Mouse (Mus musculus): ENCODE measurements around the gene Aldh3a2. TPM values are rescaled to one million over a fixed set of nuclear protein-coding genes. Genes with fewer than 3 reads are reported as not detected.

Aldh3a2 gene
- total and polyA plus RNA-seq, 3 experiments = 11.0 to 15.0 TPM; not detected in 1

DNA sequence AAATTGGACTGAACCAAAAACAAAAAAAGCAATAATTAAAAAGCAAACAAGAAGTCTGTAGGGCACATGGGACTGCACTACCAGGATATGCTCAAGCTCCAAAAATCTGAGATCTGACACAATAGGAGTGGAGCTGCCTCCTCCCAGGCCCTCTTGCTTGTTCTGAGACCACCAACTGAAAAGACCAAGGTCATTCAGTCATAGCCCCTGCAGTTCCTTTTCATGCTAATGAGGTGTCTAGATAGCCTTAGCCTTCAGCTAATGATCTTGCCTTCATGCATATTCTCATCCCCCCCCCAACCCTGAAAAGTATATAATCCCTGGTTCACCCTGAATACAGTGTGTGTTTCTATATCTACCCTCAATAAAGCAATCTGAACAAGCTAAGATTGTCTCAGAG lies 85.6 kb downstream of the Aldh3a2 start:
- Histone ChIP-seq H3K9ac (ENCODE audit: control insufficient read depth, low read depth, low read length, poor library complexity, severe bottlenecking) (no peak overlapping the region), H3K4me3 (ENCODE audit: control insufficient read depth in 1 of 2, insufficient read depth in 1 of 2, low read depth in 2 of 2, low read length in 2 of 2) (no peak overlapping the region), H3K4me1 (ENCODE audit: control insufficient read depth in 1 of 2, insufficient read depth in 2 of 2, low read length in 2 of 2) (peaks cover 3 to 7% of the 10 kb centered on the region in 2 experiments; a peak in 2 of 4 replicates), H3K79me2 (ENCODE audit: control insufficient read depth, insufficient read depth, low read length, poor library complexity) (no peaks in the 10 kb centered on the region), H3K27me3 (ENCODE audit: control insufficient read depth in 1 of 2, insufficient read depth in 2 of 2, low read length in 2 of 2) (no peaks in the 10 kb centered on the region; a peak in 1 of 4 replicates), H3K36me3 (ENCODE audit: control insufficient read depth in 1 of 2, insufficient read depth in 2 of 2, low read length in 2 of 2) (peaks cover 0 to 5% of the 10 kb centered on the region in 2 experiments; a peak in 2 of 4 replicates), H3K27ac (ENCODE audit: control insufficient read depth, low read depth, low read length) (no peak overlapping the region), H3K9me3 (replicated peaks; ENCODE audit: insufficient read depth, low read length) (no peaks in the 10 kb centered on the region)
- DNase-seq (ENCODE audit: low read depth, low spot score) = no peak
- no peak for TF ChIP-seq GABPA (IDR thresholded peaks at IDR 0.05; ENCODE audit: low read depth, low read length)
- no peak for TF ChIP-seq ZMIZ1 (IDR thresholded peaks at IDR 0.05; ENCODE audit: low read depth, low read length)
- no peak for TF ChIP-seq BHLHE40 (IDR thresholded peaks at IDR 0.05; ENCODE audit: borderline replicate concordance, low read depth, low read length)
- TF ChIP-seq POLR2A (IDR thresholded peaks at IDR 0.05; ENCODE audit: control insufficient read depth in 1 of 2, insufficient read depth in 1 of 2, low read depth in 1 of 2, low read length in 2 of 2, poor library complexity in 1 of 2) = no peak
- no peak for TF ChIP-seq ZC3H11A (IDR thresholded peaks at IDR 0.05; ENCODE audit: low read depth, low read length)
- no peak for TF ChIP-seq MAX (IDR thresholded peaks at IDR 0.05; ENCODE audit: low read length)

DNA sequence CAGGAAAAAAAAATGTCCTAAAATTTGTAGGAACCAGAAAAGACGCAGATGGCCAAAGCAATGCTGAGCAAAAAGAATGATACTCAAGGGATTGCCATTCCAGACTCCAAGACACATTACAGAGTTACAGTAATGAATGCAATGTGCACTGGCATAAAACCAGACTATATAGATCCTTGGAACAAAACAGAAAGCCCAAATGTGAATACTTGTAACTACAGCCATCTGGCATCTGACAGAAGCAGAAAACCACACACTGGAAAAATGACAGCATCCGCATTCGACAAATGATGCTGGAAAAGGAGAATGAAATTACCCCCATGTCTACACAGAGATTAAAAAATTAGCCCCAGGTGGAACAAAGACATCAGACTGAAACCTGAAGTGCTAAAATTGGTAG lies 86.9 kb downstream of the Aldh3a2 start:
- H3K9ac ChIP-seq (ENCODE audit: control insufficient read depth, low read depth, low read length, poor library complexity, severe bottlenecking) = no peak overlapping the region
- H3K27ac ChIP-seq (ENCODE audit: control insufficient read depth, low read depth, low read length) = no peak overlapping the region
- TF ChIP-seq ZKSCAN1 (IDR thresholded peaks at IDR 0.05; ENCODE audit: low read depth, low read length) (no peak), SMC3 (IDR thresholded peaks at IDR 0.05; ENCODE audit: low read depth, low read length) (no peak), GABPA (IDR thresholded peaks at IDR 0.05; ENCODE audit: low read depth, low read length) (no peak), CTCF (IDR thresholded peaks at IDR 0.05 in 2 of 3, conservative IDR thresholded peaks at IDR 0.05 in 1 of 3; ENCODE audit: control insufficient read depth in 1 of 3, insufficient read depth in 1 of 3, low read depth in 2 of 3, low read length in 3 of 3, poor library complexity in 1 of 3, severe bottlenecking in 1 of 3) (no peak), EP300 (IDR thresholded peaks at IDR 0.05; ENCODE audit: low read depth in 1 of 2, low read length in 2 of 2) (no peak), POLR2AphosphoS5 (IDR thresholded peaks at IDR 0.05; ENCODE audit: borderline replicate concordance, low read depth, low read length) (no peak), MXI1 (IDR thresholded peaks at IDR 0.05; ENCODE audit: low read depth, low read length) (no peak), ZMIZ1 (IDR thresholded peaks at IDR 0.05; ENCODE audit: low read depth, low read length) (no peak), ZC3H11A (IDR thresholded peaks at IDR 0.05; ENCODE audit: low read depth, low read length) (no peak), JUND (IDR thresholded peaks at IDR 0.05; ENCODE audit: low read depth, low read length) (no peak), TBP (IDR thresholded peaks at IDR 0.05; ENCODE audit: low read depth, low read length) (no peak), ETS1 (IDR thresholded peaks at IDR 0.05; ENCODE audit: low read depth, low read length) (no peak), E2F4 (IDR thresholded peaks at IDR 0.05; ENCODE audit: borderline replicate concordance, low read depth, low read length) (no peak), NELFE (IDR thresholded peaks at IDR 0.05; ENCODE audit: low read depth, low read length) (no peak), MAFK (IDR thresholded peaks at IDR 0.05; ENCODE audit: borderline replicate concordance, low read depth, low read length) (no peak), ZNF384 (IDR thresholded peaks at IDR 0.05; ENCODE audit: low read depth, low read length) (no peak), CHD1 (IDR thresholded peaks at IDR 0.05; ENCODE audit: low read depth, low read length) (no peak), USF2 (IDR thresholded peaks at IDR 0.05; ENCODE audit: borderline replicate concordance in 1 of 2, insufficient read depth in 1 of 2, low read depth in 1 of 2, low read length in 2 of 2) (no peak), RCOR1 (IDR thresholded peaks at IDR 0.05; ENCODE audit: low read depth, low read length) (no peak)
- no peaks in the 10 kb centered on the region for H3K9me3 ChIP-seq (replicated peaks; ENCODE audit: insufficient read depth, low read length)
- DNase-seq (ENCODE audit: low read depth, low spot score) = no peak
- H3K4me3 ChIP-seq (ENCODE audit: control insufficient read depth in 1 of 2, insufficient read depth in 1 of 2, low read depth in 2 of 2, low read length in 2 of 2) = no peak overlapping the region
- H3K4me1 ChIP-seq (ENCODE audit: control insufficient read depth in 1 of 2, insufficient read depth in 2 of 2, low read length in 2 of 2) = peaks cover 11 to 15% of the 10 kb centered on the region in 2 experiments
- H3K36me3 ChIP-seq (ENCODE audit: control insufficient read depth in 1 of 2, insufficient read depth in 2 of 2, low read length in 2 of 2) = peaks cover 0 to 16% of the 10 kb centered on the region in 2 experiments; a peak in 2 of 4 replicates
- H3K79me2 ChIP-seq (ENCODE audit: control insufficient read depth, insufficient read depth, low read length, poor library complexity) = no peaks in the 10 kb centered on the region
- H3K27me3 ChIP-seq (ENCODE audit: control insufficient read depth in 1 of 2, insufficient read depth in 2 of 2, low read length in 2 of 2) = no peaks in the 10 kb centered on the region; a peak in 1 of 4 replicates

All from MEL (cell line).